Mouse (Mus musculus): ENCODE results near the gene Pisd.

- TF ChIP-seq CTCF (IDR thresholded peaks at IDR 0.05; ENCODE audit: control insufficient read depth, insufficient read depth, low read length) (no peak), POLR2A (IDR thresholded peaks at IDR 0.05; ENCODE audit: borderline replicate concordance, control insufficient read depth, low read depth, low read length) (no peak)
Observed at GRCm38 (mm10) chr5:32830054-32830453, 44.6 kb upstream of the Pisd start.
